Mouse (Mus musculus) mouse trophoblast stem cell (cell line): ENCODE measurements around the gene Figla.

ENCODE experiments used
- in situ Hi-C, 2 experiments: fragments of 300-500 bp; cut with MseI, MboI; formaldehyde crosslinking; loops; 2 replicates in 1 of 2; 3 replicates in 1 of 2; pipeline ENCODE4 v1.15.1; 2025

The Figla gene

DNA sequence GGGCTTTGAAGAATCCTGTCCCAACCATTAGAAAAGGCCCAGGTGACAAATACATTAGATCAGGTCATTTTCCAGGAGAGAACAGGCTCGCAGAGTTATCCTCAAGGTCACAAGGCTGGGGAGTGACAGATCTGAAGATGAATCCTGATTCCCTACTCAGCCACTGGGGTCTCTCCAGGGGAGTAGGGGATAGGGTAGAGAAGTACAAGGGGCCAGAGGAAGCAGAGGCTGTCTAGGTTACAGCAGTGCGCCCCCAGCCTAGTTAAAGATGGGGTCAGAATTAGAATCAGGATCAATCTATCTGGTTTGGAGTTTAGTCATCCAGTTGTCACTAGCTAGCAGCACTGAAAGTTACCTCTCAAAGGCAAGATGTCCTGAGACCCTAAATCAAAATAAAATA lies 12.2 kb downstream of the Figla start:
- in situ Hi-C loops, result no loop called here

DNA sequence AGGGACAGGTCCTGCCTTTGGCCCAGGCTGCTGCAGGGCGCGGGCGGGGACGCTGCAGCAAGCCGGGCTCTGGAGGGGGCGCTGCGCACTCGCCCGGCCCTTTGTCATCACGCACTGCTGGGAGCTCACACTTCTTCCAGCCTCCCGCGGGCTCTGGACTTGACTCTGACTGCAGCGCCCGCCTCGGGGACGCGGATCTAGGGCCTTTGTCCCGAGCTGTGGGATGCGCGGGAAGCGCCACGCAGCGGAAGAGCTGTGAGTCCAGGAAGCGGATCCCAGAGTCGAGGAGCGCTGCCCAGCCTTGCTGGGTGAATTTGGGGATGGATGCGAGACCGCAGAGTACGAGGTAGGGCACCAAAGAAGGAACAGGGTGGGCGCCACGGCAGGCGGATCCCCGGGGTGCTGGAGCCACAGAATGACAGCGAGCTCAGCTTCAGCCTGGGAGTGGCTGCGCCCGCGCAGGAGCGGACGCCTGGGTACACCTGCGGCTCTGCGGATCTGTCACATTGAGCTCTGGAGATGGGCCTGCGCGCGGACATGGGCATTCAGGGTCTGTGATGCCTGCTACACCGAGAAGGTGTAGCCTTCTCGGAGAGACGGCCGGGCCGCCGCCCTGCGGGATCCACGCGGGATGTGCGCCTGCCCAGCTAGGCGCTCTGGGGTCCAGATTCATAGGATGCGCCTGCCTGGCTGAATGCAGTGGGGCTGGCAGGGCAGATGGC lies 12.8 kb downstream of the Figla start, which contains the start of gene Add2:
Gene Add2, plus strand, starts transcription at position 81 of the 722 bp plus-strand sequence.
- in situ Hi-C loops, result no loop called here

DNA sequence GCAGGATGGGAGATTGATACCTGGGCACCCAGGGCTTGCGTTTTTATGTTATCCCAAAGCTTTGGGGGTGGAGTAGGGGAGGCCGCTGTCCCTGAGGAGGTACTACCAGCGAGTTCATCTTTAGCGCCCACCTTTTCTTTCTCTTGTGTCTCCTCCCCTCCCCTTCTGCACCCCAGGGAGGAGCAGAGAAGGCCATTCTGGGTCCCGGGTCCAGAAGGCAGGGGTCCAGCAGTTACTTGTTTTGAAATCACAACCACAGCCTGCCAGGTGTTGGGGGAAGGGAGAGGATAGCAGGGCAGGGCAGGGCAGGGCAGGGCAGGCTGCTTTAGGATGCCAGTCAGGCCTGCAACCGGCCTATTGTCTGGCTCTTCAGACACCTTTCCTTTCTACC lies 13.3 kb downstream of the Figla start:
- in situ Hi-C loops, result no loop called here

DNA sequence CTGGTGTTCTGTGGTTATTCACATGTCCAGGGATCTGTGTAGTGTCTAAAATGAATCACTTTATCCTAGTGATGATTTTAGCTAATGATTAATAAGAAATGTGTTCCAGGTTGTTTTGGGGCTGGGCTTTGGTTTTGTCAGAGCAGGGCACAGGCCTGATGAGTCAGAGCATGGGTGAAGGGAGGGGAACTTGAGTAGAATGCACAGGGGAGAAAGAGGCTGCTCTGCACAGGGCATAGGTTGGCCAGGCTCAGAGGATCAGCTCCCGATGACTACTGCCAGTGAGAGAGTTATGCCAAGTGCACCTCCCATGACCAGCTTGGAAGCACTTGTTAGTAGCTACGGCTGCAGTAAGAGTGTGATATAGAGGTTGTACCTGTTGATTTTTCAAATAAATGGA lies 15.6 kb downstream of the Figla start:
- in situ Hi-C loops, result no loop called here

DNA sequence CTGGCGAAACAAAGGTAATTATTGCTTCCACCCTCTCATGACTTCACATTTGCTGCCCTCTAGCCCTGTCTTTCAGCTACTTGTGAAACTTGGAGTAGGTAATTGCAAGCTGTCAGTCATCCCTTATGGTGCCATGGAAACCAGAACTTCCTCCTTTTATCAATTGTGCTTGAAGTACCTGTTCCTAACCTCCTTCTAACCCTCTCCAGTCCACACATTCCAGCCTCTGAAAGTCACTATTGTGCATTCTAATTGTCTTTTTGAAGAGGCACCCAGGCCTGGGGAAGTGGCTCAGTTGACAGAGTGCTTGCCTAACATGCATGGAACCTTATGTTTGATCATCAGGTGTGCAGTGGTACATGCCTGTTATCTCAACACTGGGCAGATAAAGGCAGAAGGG lies 17.7 kb downstream of the Figla start:
- in situ Hi-C loops, result no loop called here

DNA sequence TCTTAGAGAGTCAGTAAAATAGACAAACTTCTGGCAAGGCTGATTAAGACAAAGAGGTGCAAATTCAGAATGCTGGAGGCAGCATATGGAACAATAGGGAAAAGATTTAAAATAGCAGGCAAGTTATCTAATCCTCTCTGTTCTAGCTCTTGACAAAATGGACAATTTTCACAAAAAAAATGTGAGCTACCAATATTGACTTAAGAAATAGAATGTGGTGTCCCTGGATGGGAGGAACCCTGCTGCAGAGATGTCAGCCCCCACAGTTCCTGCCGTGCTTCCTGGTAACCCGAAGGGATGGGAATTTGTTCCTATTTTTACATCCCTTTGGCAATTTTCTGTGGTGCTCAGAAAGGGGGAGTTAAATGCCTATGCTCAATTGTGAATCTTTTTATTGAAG lies 22.9 kb downstream of the Figla start:
- in situ Hi-C loops, result no loop called here

DNA sequence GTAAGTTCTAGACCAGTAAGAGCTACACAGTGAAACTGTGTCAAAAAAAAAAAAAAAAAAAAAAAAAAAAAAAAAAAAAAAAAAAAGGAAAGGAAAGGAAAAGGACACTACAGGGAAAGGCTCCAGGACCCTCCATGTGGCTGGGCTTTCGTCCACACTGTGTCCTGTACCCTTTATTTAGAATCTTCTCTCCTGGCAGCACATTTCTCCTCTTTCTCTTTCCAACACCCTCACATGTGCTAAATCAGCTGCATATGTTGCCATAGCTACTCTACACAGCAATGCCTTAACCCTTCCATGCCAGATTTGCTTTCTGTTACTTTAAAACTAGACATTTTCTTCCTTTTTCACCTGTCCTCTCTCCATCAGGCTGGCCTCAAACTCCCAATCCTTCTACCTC lies 24.2 kb downstream of the Figla start:
- in situ Hi-C loops, result no loop called here

DNA sequence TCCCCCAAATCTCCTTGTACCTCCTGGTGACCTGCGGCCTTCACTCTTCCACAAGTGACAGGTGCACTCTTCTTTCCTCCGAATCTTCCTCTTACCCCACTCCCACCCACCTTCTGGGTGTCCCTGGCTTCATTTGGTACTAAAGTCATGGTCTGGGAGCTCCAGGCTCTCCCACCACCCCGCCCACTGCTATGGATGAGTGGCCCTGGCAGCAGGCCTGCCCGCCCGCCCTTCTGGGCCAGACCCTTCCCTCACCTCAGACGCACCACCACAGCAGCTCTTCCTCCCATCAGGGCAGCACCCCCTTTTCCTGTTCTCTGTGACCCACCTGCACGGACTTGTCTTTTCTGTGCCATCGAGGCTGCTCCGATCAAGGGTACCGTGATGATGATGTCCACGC lies 31.5 kb downstream of the Figla start:
- in situ Hi-C loops, result no loop called here

DNA sequence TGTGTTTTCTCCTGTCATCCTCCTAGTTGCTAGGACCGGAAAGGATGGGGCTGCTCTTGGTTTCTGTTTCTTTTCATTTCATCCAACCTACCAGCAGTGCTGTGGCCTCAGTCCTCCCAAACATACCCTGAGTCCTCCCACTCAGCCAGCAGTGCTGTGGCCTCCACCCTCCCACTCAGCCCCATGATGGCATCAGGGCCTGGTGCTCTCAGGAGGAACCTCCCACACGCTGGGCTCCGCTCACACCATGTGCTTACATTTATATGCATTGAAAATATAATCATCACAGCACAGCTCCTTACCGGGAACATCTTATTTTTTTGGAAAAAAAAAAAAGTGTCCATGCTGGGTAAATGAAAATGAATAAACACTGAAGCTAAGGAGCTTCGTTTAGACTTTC lies 32.5 kb downstream of the Figla start:
- in situ Hi-C loops, result no loop called here

DNA sequence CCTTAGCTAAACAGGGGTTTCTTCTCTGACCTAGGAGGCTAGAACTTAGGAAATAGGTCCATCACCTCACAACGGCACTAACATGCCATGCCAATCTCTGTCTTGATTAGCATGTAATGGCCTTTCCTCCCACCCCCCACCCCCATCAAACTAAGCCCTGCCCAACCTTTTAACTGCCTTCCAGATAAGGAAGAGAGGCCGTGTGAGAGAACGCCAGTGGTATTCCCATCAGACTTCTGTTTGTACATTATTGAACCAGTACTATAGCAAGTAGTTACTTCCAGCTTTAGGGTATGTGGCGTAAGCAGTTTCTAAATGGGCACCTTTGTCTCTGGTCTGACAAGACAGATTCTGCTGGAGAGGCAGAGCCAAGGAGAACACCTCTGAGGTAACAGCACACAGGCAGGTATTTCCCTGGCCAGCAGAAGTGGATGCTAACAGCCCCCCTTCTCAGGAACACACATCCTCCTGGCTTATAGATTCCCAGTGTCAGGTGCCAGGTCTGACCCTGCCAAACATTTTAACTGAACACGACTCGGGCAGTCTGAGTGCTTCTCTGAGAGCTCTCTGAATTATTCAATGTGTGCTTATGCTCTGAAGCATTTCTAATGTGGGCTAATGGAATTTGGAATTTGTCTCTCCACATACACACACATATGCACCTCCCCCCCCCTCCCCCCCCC lies 34.8 kb downstream of the Figla start:
- in situ Hi-C loops, result no loop called here

DNA sequence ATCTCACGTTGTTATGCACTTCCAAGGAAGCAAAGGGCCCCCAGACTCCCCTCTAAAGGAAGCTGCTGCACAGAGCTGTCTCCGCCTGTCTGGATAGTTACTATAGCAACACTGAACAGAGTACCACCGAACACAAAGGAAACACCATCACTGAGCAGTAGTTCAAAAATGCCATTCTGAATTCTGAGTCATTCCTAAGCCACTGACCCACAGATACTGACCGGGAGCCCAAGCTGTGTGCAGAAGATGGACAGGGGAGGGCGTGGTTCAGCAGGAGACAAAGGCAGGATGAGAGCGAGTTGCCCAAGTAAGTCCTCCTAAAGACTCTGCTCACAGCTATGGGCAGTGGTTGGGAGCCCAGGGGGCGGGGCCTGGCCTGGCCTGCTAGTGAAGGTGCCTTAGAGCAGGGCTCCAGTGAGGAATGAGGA lies 36.1 kb downstream of the Figla start:
- in situ Hi-C loops, result no loop called here

DNA sequence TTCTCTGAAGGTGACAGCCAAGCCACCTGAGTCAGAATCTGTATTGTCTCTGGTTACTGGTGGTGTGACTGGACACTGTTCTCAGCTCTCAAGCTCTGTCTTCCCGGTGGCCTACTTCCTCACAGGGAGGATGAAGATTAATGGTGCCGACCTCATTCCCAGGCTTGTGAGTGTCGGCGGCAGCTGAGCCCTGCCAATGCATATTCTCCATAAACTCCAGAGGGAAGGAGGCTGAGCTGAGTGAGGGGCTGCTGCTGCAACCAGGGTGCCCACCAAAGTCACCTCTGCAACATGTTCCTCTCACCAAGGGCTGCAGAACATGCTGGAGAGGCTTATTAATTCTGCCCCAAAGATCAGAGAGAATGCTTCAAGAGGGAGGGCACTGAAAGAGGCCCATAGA lies 36.6 kb downstream of the Figla start:
- in situ Hi-C loops, result no loop called here

DNA sequence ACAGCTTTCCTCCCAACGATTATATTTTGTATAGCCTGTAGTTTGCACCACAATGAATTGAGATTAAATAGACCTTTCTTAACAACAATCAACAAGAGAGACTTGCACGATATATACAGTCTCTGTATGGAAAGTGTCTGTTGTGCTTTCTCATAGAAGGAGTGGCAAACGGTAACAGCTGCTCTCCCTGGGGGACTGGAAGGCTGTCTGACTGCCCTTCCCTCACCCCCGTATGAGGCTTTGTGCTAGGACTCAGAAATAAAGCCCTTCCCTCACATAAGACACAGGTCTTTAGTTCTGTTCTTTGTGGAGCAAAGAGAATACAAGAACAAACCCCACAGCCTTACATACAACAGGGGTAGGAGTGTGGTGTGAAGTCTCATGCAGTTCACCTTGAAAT lies 37.1 kb downstream of the Figla start:
- in situ Hi-C loops, result no loop called here

DNA sequence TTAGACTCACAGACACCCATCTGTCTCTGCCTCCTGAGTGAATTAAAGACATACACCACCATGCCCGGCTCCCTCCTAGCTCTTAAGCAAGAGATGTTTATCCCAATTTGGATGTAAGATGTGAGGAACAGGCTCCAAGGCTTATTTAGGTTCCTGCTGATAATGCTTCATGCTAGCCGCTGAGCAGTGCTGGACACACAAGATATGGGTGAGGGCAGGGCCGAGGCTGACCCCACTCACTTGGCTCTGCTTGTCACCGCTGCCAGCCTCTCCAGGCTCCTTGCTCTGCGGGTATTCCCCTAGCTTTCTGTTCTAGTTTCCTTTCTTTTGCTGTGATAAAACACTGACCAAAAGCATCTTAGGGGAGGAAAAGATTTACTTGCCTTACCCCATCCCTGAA lies 37.6 kb downstream of the Figla start:
- in situ Hi-C loops, result no loop called here

DNA sequence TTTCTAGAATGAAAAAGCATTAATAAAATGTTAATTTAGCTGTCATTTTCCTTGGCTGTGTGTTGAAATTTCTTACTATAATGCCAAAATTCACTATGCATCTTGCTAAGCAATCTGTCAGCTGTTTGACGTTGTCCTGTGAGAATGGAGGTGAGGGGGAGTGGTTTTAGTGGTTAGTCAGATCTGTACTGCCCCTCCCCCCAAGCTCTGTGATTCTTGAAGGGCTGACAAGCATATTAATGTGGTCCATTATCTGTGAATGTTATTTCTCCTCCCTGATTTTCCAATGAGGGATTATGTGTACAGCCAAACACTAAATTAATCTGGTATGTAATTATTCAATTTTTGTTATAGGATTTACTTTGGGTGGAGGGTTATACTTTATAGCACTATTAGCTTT lies 42.5 kb downstream of the Figla start:
- in situ Hi-C loops, result no loop called here

DNA sequence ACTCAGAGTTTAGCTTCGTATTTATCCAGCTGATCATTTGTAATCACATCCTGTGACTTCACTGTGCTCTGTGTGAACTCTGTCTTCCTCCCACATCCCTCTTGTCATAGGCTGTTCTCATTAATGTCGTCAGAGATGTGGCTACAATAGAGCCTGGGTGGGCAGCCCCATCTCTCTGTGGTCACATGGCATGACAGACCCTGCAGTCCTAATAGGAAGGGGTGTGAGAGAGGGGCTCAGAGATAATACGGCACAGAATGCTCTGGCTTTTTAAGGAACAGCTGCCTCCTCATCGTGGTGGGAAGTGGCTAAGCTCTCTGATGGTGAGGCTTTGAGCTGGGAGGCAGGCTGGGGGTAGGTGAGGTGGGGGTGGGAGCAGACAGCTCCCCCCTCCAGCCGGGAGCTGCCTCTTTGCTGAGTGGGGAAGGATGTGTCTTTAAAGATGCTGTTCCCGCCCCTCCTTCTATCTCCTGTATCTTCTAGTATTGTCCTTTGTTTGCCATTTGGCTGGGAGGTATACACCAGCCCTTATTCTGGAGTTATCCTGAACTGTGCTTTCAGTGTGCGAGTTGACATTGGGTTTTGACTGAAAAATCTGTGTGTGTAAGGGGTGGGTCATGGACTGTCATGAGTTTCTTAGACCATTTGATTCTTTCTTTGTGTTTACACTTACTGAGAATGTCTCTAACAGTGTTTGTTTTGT lies 43.3 kb downstream of the Figla start:
- in situ Hi-C loops, result no loop called here

DNA sequence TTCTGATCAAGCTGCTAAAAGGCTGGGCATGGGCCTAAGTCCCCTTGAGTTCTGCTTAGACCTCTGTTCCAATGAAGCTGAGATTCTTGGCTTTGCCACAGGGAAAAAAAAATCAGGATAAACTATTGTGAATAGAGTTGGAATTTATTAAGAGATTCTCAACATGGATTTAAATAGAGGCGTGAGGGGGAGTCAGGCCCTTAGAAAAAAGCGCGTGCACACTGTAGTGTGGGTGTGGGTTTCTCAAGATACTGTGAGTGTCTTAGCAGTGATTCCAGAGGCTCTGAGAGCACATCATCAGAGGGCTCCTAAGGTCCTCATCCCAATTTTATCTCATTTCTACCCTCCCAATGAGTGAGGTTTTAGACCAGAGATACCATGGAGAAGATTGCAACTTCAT lies 44.2 kb downstream of the Figla start:
- in situ Hi-C loops, result no loop called here

DNA sequence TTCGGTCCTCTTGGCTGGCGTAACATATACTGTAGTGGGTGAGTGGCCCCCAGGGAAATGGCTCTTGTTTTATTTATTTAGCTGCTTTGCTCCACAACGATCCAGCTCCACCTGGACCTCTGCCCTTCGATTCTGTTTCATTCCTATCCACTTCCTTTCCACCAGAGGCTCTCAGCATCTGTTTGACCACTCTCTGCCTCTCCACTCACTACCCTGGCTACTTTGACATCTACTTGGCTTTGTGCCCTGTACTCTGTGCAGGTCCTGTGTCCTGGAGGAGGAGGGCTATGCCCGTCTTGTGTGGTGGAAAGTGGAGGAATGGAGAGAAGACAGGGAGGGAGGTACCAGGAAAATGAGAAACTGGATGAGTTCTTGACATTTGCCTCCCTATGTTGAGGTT lies 46.3 kb downstream of the Figla start:
- in situ Hi-C loops, result no loop called here

DNA sequence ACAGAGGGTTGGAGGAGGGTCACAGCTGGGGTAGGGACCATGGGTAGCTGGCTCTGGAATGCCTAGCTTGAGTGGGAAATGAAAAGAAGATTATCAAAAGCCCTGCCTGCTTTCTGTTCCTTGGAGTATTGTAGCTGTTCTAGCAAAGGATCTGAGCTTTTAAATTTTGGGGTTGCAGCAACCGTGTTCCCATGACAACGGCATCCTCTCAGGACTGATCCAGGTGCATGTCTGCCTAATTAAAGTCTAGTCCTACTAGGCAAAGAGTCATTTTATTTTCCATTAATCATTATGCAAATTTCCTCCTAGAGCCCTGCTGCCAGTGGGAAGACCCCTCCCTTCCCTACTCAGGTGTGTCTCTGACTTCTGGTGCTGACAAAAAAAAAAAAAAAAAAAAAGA lies 46.7 kb downstream of the Figla start:
- in situ Hi-C loops, result no loop called here

DNA sequence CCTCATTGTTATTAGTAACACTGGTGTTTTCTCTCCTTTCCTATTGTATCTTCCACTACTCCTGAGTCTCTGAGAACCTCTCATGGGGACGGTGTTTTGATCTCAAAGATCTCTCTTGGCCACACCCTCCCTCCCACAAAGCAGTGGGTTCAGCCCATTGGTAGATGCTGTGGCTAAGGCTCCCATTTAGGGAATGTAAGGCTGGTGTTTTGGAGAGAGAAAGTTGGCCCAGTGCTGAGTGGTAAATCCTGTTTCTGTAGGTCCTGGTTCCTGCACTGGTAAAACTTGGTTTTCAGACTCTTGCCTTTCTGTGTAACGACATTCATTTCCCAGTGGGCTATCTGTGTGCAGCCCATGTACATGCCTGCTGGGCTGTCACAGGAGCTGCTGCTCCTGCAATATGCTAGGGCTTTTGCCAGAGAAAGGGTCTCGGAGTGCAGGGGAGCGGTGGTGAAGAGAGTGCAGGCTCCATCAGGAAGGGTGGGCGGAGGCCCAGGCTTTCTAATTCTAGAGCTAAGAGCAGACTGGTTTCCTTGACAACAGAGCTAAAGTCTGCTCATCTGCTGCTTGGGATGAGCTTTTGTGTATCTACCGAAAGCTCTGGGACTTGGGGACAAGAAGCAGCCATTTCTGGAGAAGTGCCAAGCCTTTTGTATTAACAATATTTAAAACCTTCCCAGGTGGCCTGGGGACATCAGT lies 48.5 kb downstream of the Figla start:
- in situ Hi-C loops, result no loop called here

DNA sequence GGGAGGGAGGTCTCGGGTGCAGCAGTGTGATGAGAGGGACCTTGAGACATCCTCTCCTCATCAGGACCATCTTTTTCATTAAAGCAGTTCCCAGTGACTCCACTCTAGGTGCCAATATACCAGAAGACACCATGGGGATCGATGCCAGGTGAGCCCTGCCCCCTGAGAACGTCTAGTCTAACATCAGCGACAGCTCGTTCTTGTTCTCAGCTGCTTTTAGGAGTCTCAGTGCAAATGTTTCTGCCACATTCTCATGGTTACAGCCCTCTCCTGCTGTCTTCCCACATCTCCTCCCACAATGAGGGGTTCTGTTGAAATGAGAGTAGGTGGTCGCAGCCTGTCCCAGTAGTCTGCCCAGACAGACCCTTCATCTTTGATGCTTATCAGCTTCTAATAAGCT lies 50.8 kb downstream of the Figla start:
- in situ Hi-C loops, result no loop called here

DNA sequence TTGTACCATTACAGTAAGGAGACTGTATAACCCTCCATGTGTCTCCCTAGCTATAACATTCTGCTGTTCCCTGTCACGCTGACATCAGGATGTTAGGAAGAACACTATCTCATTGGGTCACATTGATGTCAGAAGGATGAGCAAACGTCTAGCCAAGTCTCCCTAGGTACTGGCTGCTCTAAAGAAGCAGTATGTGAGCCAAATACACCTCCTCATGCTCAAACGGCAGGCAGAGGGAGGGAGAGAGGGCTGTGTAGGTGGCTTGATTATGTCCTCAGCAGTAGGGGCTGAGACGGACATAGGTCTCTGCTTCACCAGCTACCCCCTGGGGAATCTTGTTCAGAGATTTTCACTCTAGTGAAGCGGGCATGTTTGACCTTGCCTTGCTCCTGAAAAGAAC lies 51.2 kb downstream of the Figla start:
- in situ Hi-C loops, result no loop called here
